Mouse (Mus musculus) embryonic fibroblast, embryonic 13.5 days (primary cell): Measurements from ENCODE around the gene Cdc42ep1.

Source experiments
- CTCF ChIP-seq: IDR thresholded peaks from 2 replicates; pipeline ENCODE4 v1.5.1; 2011; ENCODE audit warnings: mild to moderate bottlenecking, control low read depth, low read length, moderate library complexity, borderline replicate concordance; ENCODE audit not compliant: insufficient read depth
- POLR2A ChIP-seq: IDR thresholded peaks from 2 replicates; pipeline ENCODE4 v1.6.1; 2011; ENCODE audit warnings: low read depth, mild to moderate bottlenecking, control low read depth, low read length, moderate library complexity

GRCm38 (mm10) chr15:78850944-78851343, 8.5 kb downstream of the Cdc42ep1 start:
- TF ChIP-seq CTCF (no peak), POLR2A (no peak)
